Mouse (Mus musculus) spleen, adult 2 months (tissue): ENCODE measurements around the gene Pnpla2.

Experiments
- CTCF ChIP-seq: fragments of 200-500 bp; IDR thresholded peaks from 2 replicates; pipeline ENCODE4 v1.5.1; 2011; ENCODE audit warnings: mild to moderate bottlenecking, inconsistent platforms; ENCODE audit not compliant: insufficient read depth, insufficient read length, insufficient replicate concordance; ENCODE audit errors: extremely low read depth
- POLR2A ChIP-seq: fragments of 200-500 bp; IDR thresholded peaks from 2 replicates; pipeline ENCODE4 v1.6.1; 2011; ENCODE audit warnings: low read depth, low read length, inconsistent platforms

- TF ChIP-seq CTCF (no peak), POLR2A (no peak)
Measured at GRCm38 (mm10) chr7:141410631-141411030, 44.4 kb upstream of the Pnpla2 start.
